Mouse (Mus musculus) liver, postnatal 0 days (tissue): ENCODE measurements at regions not wholly inside any gene's neighbourhood (a gene's known extent, or its start where the extent isn't known, plus 50 kb on each side); places are given as distances from the start of the nearest gene placed in this dataset.

ENCODE experiments used
- ATAC-seq: fragments of 200-750 bp; cut with Nextera tagmentation; 2 replicates; pipeline ENCODE4 v1.8.0; 2017; ENCODE audit warnings: mild to moderate bottlenecking, moderate library complexity
- DNase-seq: peaks from one replicate; pipeline ENCODE4 v3.0.0-alpha.2; 2016
- H3K27ac ChIP-seq: fragments of 300-500 bp; sonication (generic); 2 replicates; pipeline ENCODE4 v1.5.1; 2014; ENCODE audit warnings: antibody characterized with exemption, moderate library complexity, mild to moderate bottlenecking, low read depth
- H3K27me3 ChIP-seq: fragments of 300-500 bp; sonication (generic); 2 replicates; pipeline ENCODE4 v1.6.1; 2014; ENCODE audit warnings: low read length, control low read depth, mixed read lengths; ENCODE audit not compliant: insufficient read depth
- H3K36me3 ChIP-seq: fragments of 300-500 bp; sonication (generic); replicated peaks from 2 replicates; pipeline ENCODE4 v1.6.1; 2014; ENCODE audit warnings: mild to moderate bottlenecking, control low read depth, low read length, moderate library complexity, mixed read lengths; ENCODE audit not compliant: insufficient read depth
- H3K4me1 ChIP-seq: fragments of 300-500 bp; sonication (generic); 2 replicates; pipeline ENCODE4 v1.6.1; 2014; ENCODE audit warnings: antibody characterized with exemption, mild to moderate bottlenecking, control low read depth; ENCODE audit not compliant: insufficient read depth
- H3K4me2 ChIP-seq: fragments of 300-500 bp; sonication (generic); 2 replicates; pipeline ENCODE4 v1.6.1; 2014; ENCODE audit warnings: low read depth, mild to moderate bottlenecking, low read length, moderate library complexity, mixed read lengths
- H3K4me3 ChIP-seq: fragments of 300-500 bp; sonication (generic); 2 replicates; pipeline ENCODE4 v1.5.1; 2014; ENCODE audit warnings: low read depth, low read length
- H3K9ac ChIP-seq: fragments of 300-500 bp; sonication (generic); replicated peaks from 2 replicates; pipeline ENCODE4 v1.6.1; 2014; ENCODE audit warnings: mild to moderate bottlenecking, moderate library complexity
- H3K9me3 ChIP-seq: fragments of 300-500 bp; sonication (generic); 2 replicates; pipeline ENCODE4 v1.6.1; 2016; ENCODE audit warnings: mild to moderate bottlenecking, control low read depth, low read length, mixed read lengths
- CTCF ChIP-seq: sonication (generic); IDR thresholded peaks from 2 replicates; pipeline ENCODE4 v1.5.1; 2016; ENCODE audit warnings: antibody characterized with exemption, low read depth
- EP300 ChIP-seq: IDR thresholded peaks from 2 replicates; pipeline ENCODE4 v1.6.1; 2016; ENCODE audit warnings: antibody characterized with exemption, low read depth, mild to moderate bottlenecking
- WGBS: fragments of 180-500 bp; shearing (Covaris S2); extraction: QIAGEN DNeasy Blood & Tissue Kit; methylation state at CpG from one replicate; pipeline ENCODE4 v1.1.7; 2014; ENCODE audit not compliant: insufficient replicate concordance; 5-methylcytosine and 5-hydroxymethylcytosine counted together

DNA sequence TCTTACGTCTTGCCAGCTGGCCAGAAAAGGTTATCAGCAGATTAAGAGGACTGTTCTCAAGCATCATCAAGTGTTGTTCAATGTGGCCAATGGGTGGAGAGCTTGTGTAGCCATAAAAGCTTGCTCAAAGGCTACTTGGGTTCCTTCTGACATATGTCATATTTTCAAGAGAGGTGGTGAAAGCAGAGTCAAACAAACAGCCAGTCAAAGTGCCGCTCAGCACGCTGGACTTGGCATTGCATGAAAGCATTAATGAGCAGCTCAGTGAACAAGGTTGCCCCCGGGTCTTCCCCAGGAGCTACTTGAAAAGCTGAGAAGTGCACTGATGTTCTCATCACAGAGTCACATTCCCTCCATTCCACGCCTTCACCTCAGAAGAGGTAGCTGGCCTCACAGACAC lies 119.6 kb downstream of the Sox3 start:
- Histone ChIP-seq H3K9ac (no peak overlapping the region), H3K27ac (no peak overlapping the region), H3K36me3 (no peaks in the 10 kb centered on the region), H3K4me1 (no peaks in the 10 kb centered on the region), H3K9me3 (no peaks in the 10 kb centered on the region), H3K4me2 (no peak overlapping the region), H3K4me3 (no peak overlapping the region), H3K27me3 (no peaks in the 10 kb centered on the region)
- no peak for DNase-seq
- TF ChIP-seq CTCF (no peak), EP300 (no peak)
- no peak for ATAC-seq
- 65% methylated on average over 5 of the region's 5 CpGs for WGBS

DNA sequence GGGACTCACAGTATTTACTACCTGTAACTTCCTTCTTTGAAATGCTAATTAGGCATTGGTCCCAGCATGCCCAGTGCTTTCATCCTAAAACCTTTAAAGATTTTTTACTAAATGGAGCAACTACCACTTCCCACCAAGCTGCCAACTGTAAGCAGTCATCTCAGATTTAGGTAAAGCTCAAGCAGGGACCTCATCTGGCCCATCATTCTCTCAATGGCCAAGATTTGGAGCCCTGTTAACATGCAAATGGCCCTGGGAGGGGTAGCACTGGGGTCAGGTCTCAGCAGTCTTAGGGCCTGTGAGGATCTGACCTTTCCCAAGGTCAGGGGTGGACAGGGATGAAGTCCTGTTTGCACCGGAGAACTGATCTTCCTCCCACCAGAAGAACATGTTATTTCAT lies 120.8 kb downstream of the Sox3 start:
- no peaks in the 10 kb centered on the region for H3K36me3 ChIP-seq
- no peaks in the 10 kb centered on the region for H3K27me3 ChIP-seq
- TF ChIP-seq CTCF (no peak), EP300 (no peak)
- H3K9ac ChIP-seq = no peak overlapping the region
- H3K4me1 ChIP-seq = no peaks in the 10 kb centered on the region
- H3K4me2 ChIP-seq = no peak overlapping the region
- no peaks in the 10 kb centered on the region for H3K9me3 ChIP-seq
- WGBS = 36% methylated on average over 1 of the region's 1 CpGs
- DNase-seq = no peak
- no peak overlapping the region for H3K4me3 ChIP-seq
- H3K27ac ChIP-seq = no peak overlapping the region
- no peak for ATAC-seq

- Histone ChIP-seq H3K4me3 (no peak overlapping the region), H3K27ac (no peak overlapping the region), H3K27me3 (no peaks in the 10 kb centered on the region), H3K9me3 (no peaks in the 10 kb centered on the region), H3K4me2 (no peak overlapping the region), H3K9ac (no peak overlapping the region), H3K4me1 (no peaks in the 10 kb centered on the region), H3K36me3 (no peaks in the 10 kb centered on the region)
- DNase-seq (no peak), ATAC-seq (no peak)
- WGBS = 65% methylated on average over 5 of the region's 5 CpGs
- TF ChIP-seq EP300 = no peak
- no peak for TF ChIP-seq CTCF
Observed at GRCm38 (mm10) chrX:60750456-60750855, 142.8 kb downstream of the Sox3 start.

GRCm38 (mm10) chrX:60743971-60744370 lies 149.3 kb downstream of the Sox3 start:
- WGBS = 74% methylated on average over 3 of the region's 3 CpGs
- Histone ChIP-seq H3K36me3 (no peaks in the 10 kb centered on the region), H3K4me1 (no peaks in the 10 kb centered on the region), H3K9ac (no peak overlapping the region), H3K4me2 (no peak overlapping the region), H3K27me3 (no peaks in the 10 kb centered on the region), H3K27ac (no peak overlapping the region), H3K4me3 (no peak overlapping the region), H3K9me3 (no peaks in the 10 kb centered on the region)
- DNase-seq = no peak
- TF ChIP-seq EP300 = no peak
- TF ChIP-seq CTCF = no peak
- ATAC-seq = no peak

- WGBS = 49% methylated on average over 3 of the region's 3 CpGs
- no peak for ATAC-seq
- DNase-seq = no peak
Observed at GRCm38 (mm10) chrX:60743020-60743707, 150.1 kb downstream of the Sox3 start.

GRCm38 (mm10) chrX:60719428-60720151 lies 127.1 kb upstream of the Atp11c start:
- no peak overlapping the region for H3K4me3 ChIP-seq
- no peak for TF ChIP-seq CTCF
- no peak for TF ChIP-seq EP300
- H3K4me1 ChIP-seq = no peaks in the 10 kb centered on the region
- H3K36me3 ChIP-seq = no peaks in the 10 kb centered on the region
- no peak overlapping the region for H3K9ac ChIP-seq
- WGBS = 39% methylated on average over 13 of the region's 13 CpGs
- H3K4me2 ChIP-seq = no peak overlapping the region
- ATAC-seq = no peak
- H3K27me3 ChIP-seq = no peaks in the 10 kb centered on the region
- H3K9me3 ChIP-seq = no peaks in the 10 kb centered on the region
- H3K27ac ChIP-seq = no peak overlapping the region
- DNase-seq = no peak

More at GRCm38 (mm10) chrX:60743020-60743707, 150.1 kb downstream of the Sox3 start:
- Histone ChIP-seq H3K36me3 (no peaks in the 10 kb centered on the region), H3K9me3 (no peaks in the 10 kb centered on the region), H3K4me1 (no peaks in the 10 kb centered on the region), H3K27ac (no peak overlapping the region), H3K4me2 (no peak overlapping the region), H3K9ac (no peak overlapping the region), H3K4me3 (no peak overlapping the region), H3K27me3 (no peaks in the 10 kb centered on the region)
- TF ChIP-seq EP300 (no peak), CTCF (no peak)
